ENCODE assay signal across 13 mouse cellular contexts in the genomic region with DNA sequence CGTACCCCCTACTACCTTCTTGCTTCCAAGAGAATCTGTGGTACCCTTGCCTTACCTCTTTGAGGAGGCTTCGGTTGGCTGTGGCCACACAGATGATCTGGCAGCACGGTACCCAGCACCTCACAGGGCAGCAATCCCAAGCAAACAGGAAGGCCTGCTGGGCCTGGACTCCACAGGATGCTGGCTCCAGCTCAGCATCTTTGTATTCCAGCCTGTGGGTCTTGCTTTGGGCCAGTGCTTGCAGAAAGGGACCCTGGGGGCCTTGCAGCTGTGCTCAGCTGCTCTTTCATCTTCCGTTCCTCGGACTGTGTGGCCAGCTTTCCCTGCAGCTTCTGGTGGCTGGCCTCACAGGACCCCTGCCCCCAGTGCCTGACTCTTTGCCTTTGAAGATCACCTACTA. TPM values are rescaled to one million over a fixed set of nuclear protein-coding genes. Genes with fewer than 3 reads are reported as not detected.
A peak's percentile ranks its signal among the peaks of the same experiment; 100 is the strongest.
DNase-seq lines count a peak whose midpoint lies in the region; ATAC-seq and TF ChIP-seq lines count a peak whose summit lies in the region.
"Had no signal": no experiment of that assay in that cellular context is flagged by ENCODE, and none has a peak within 500 bp of the region (broad histone marks: within the 10 kb centered on the region; RNA-seq: fewer than 3 reads in every experiment).

No protein-coding gene starts in this region.

- H3K9ac ChIP-seq in neural tube, embryonic 13.5 days: 0 out of 2 replicates have a peak overlapping the region, but pooled peaks have one; percentile 32
- H3K9ac ChIP-seq: heart, embryonic 15.5 days had no signal

- intact Hi-C loops in heart, postnatal 14 days (cut with DNase I): no loop called here
- intact Hi-C loops in heart, postnatal 36 days (cut with DNase I): loop anchor here (10.0 kb wide), 1 partner anchor 1555 kb away; no protein-coding TSS in a partner anchor

- H3K36me3 ChIP-seq in neural tube, embryonic 13.5 days: peaks cover 54% of the 10 kb centered on the region
- H3K36me3 ChIP-seq in kidney, adult 2 months (ENCODE audit: control insufficient read depth, insufficient read depth, low read length): no peaks in the 10 kb centered on the region

- 30% methylated on average over 5 of the region's 5 CpGs for WGBS in neural tube, embryonic 13.5 days
- 74% methylated on average over 5 of the region's 5 CpGs for WGBS in kidney, adult 2 months

- peak; percentile 41 to 46 for DNase-seq in heart, postnatal 14 days
- no peak for DNase-seq in heart, postnatal 36 days
- DNase-seq in neural tube, embryonic 10.5 days (ENCODE audit: extremely low spot score, low spot score): no peak
- peak; percentile 81 to 82 for DNase-seq in cerebellum, postnatal 25 days
- no peak for DNase-seq in kidney, adult 2 months
- DNase-seq in thymus, postnatal 25 days: no peak
- DNase-seq: adrenal gland, adult 8-10 months; kidney, adult 11 months; liver had no signal

- TF ChIP-seq POLR2A in kidney, adult 2 months (IDR thresholded peaks at IDR 0.05; ENCODE audit: low read depth, low read length): no peak

- no peaks in the 10 kb centered on the region for H3K27me3 ChIP-seq in neural tube, embryonic 13.5 days
- H3K27me3 ChIP-seq in kidney, adult 2 months (replicated peaks; ENCODE audit: control insufficient read depth, insufficient read depth, low read length): no peaks in the 10 kb centered on the region
- H3K27me3 ChIP-seq: CH12.LX had no signal

- H3K4me2 ChIP-seq in neural tube, embryonic 13.5 days: no peak overlapping the region
- H3K4me2 ChIP-seq: heart, embryonic 15.5 days had no signal

- H3K9me3 ChIP-seq in neural tube, embryonic 13.5 days: no peaks in the 10 kb centered on the region
- H3K9me3 ChIP-seq: heart, embryonic 15.5 days had no signal

- no peak for ATAC-seq in neural tube, embryonic 13.5 days (ENCODE audit: low read depth)
- ATAC-seq: lung, postnatal 0 days had no signal

- no peak overlapping the region; the same call in 1 of the 2 replicates for H3K27ac ChIP-seq in neural tube, embryonic 13.5 days (replicated peaks)
- no peak overlapping the region for H3K27ac ChIP-seq in kidney, adult 2 months (ENCODE audit: insufficient read depth, low read depth, low read length)
- H3K27ac ChIP-seq: heart, embryonic 15.5 days had no signal

- peaks cover 50% of the 10 kb centered on the region for H3K4me1 ChIP-seq in neural tube, embryonic 13.5 days (replicated peaks)
- no peaks in the 10 kb centered on the region for H3K4me1 ChIP-seq in kidney, adult 2 months (ENCODE audit: control insufficient read depth, insufficient read depth, low read length)

- TF ChIP-seq CTCF in kidney, adult 2 months (conservative IDR thresholded peaks at IDR 0.05; ENCODE audit: insufficient read depth, insufficient read length, low read depth, low read length): no peak

- H3K4me3 ChIP-seq in neural tube, embryonic 13.5 days: no peak overlapping the region
- H3K4me3 ChIP-seq in kidney, adult 2 months (ENCODE audit: insufficient read depth, low read depth, low read length): no peak overlapping the region
- H3K4me3 ChIP-seq: heart, embryonic 15.5 days had no signal

RNA-seq across cellular contexts. Expression of gene Fam131a, which starts 7.0 kb away (rescaled TPM):
- total RNA-seq in heart, postnatal 14 days (2021): 10 to 100 TPM; 26.6 to 29.8 TPM
- total RNA-seq in heart, postnatal 36 days (2021): 10 to 100 TPM; 27.9 to 30.2 TPM
- 26.3 and 27.8 TPM in 2 replicates for polyA plus RNA-seq in neural tube, embryonic 13.5 days (2015; fragmentation: Nextera tagmentation; extraction: Ambion mirVana)
- 3.6 and 4.7 TPM in 2 replicates for polyA plus RNA-seq in kidney, adult 2 months (2012; rRNA removed)

RNA-seq across cellular contexts. Expression of gene Polr2h, which starts 17.4 kb away (rescaled TPM):
- total RNA-seq in heart, postnatal 14 days (2021): 10 to 100 TPM; 10.2 TPM
- 10 to 100 TPM; 10.5 to 12.4 TPM for total RNA-seq in heart, postnatal 36 days (2021)
- 89.9 and 92.3 TPM in 2 replicates for polyA plus RNA-seq in neural tube, embryonic 13.5 days (2015; fragmentation: Nextera tagmentation; extraction: Ambion mirVana)
- polyA plus RNA-seq in kidney, adult 2 months (2012; rRNA removed): 14.0 and 22.4 TPM in 2 replicates

RNA-seq across cellular contexts. Expression of gene Clcn2, which starts 17.5 kb away (rescaled TPM):
- 1 to 10 TPM; 2.2 to 2.4 TPM for total RNA-seq in heart, postnatal 14 days (2021)
- total RNA-seq in heart, postnatal 36 days (2021): 1 to 10 TPM; 2.3 to 2.6 TPM
- 30.8 and 31.4 TPM in 2 replicates for polyA plus RNA-seq in neural tube, embryonic 13.5 days (2015; fragmentation: Nextera tagmentation; extraction: Ambion mirVana)
- 21.4 and 33.1 TPM in 2 replicates for polyA plus RNA-seq in kidney, adult 2 months (2012; rRNA removed)

RNA-seq across cellular contexts. Expression of gene Eif4g1, which starts 31.9 kb away (rescaled TPM):
- total RNA-seq in heart, postnatal 14 days (2021): 100 to 1,000 TPM; 329 to 343 TPM
- total RNA-seq in heart, postnatal 36 days (2021): 100 to 1,000 TPM; 388 to 434 TPM
- 141 and 144 TPM in 2 replicates for polyA plus RNA-seq in neural tube, embryonic 13.5 days (2015; fragmentation: Nextera tagmentation; extraction: Ambion mirVana)
- 262 and 316 TPM in 2 replicates for polyA plus RNA-seq in kidney, adult 2 months (2012; rRNA removed)

RNA-seq across cellular contexts. Expression of gene Chrd, which starts 32.9 kb away (rescaled TPM):
- total RNA-seq in heart, postnatal 14 days (2021): 1 to 10 TPM; 2.4 to 2.5 TPM
- 1 to 10 TPM; 2.1 to 2.5 TPM for total RNA-seq in heart, postnatal 36 days (2021)
- 5.8 and 6.9 TPM in 2 replicates for polyA plus RNA-seq in neural tube, embryonic 13.5 days (2015; fragmentation: Nextera tagmentation; extraction: Ambion mirVana)
- 7.2 and 10.7 TPM in 2 replicates for polyA plus RNA-seq in kidney, adult 2 months (2012; rRNA removed)
- total RNA-seq: CH12.LX had no signal

Comparison
In these comparisons a context has a peak if more than half of its experiments do, and no peak if none do; other contexts are left out.
1. DNase-seq: peak in heart, postnatal 14 days (2 of 2) and cerebellum, postnatal 25 days (2 of 2); none in heart, postnatal 36 days (0 of 2), neural tube, embryonic 10.5 days (single experiment), kidney, adult 2 months (single experiment) and thymus, postnatal 25 days (single experiment).